Mouse (Mus musculus) midbrain, embryonic 10.5 days (tissue): ENCODE results near the gene Endog. TPM values are rescaled to one million over a fixed set of nuclear protein-coding genes. Genes with fewer than 3 reads are reported as not detected.
A peak's percentile ranks its signal among the peaks of the same experiment; 100 is the strongest.
"Not testable (repeated sequence)": the region's sequence is repeated elsewhere in the genome, so short reads cannot be mapped to it uniquely, and the experiment has no call there.

Experiments used
- DNase-seq: peaks from one replicate; pipeline ENCODE4 v3.0.0-alpha.2; 2017; ENCODE audit warnings: low spot score
- H3K27ac ChIP-seq: fragments of 300-500 bp; sonication (generic); replicated peaks from 2 replicates; pipeline ENCODE4 v1.5.1; 2016; ENCODE audit warnings: mild to moderate bottlenecking
- H3K27me3 ChIP-seq: fragments of 300-500 bp; sonication (generic); 2 replicates; pipeline ENCODE4 v1.6.1; 2016; ENCODE audit warnings: low read depth, mild to moderate bottlenecking; ENCODE audit not compliant: poor library complexity, severe bottlenecking
- H3K36me3 ChIP-seq: fragments of 300-500 bp; sonication (generic); 2 replicates; pipeline ENCODE4 v1.6.1; 2016; ENCODE audit warnings: mild to moderate bottlenecking, moderate library complexity
- H3K4me1 ChIP-seq: fragments of 300-500 bp; sonication (generic); 2 replicates; pipeline ENCODE4 v1.6.1; 2016
- H3K4me3 ChIP-seq: fragments of 300-500 bp; sonication (generic); 2 replicates; pipeline ENCODE4 v1.5.1; 2016; ENCODE audit warnings: mild to moderate bottlenecking, moderate library complexity
- H3K9me3 ChIP-seq: fragments of 300-500 bp; sonication (generic); replicated peaks from 2 replicates; pipeline ENCODE4 v1.6.1; 2016; ENCODE audit warnings: mild to moderate bottlenecking
- WGBS: fragments of 180-500 bp; shearing (Covaris S2); methylation state at CpG from one replicate; pipeline ENCODE4 v1.1.7; 2016; 5-methylcytosine and 5-hydroxymethylcytosine counted together
- polyA plus RNA-seq: library from polyadenylated mRNA; unstranded; fragments of >200 nt; fragmentation: Nextera tagmentation; extraction: Ambion mirVana; gene quantifications from 2 replicates; pipeline ENCODE4 v1.2.1, GENCODE M21; 2016

Gene Endog
- 16.9 and 18.6 TPM in 2 replicates for polyA plus RNA-seq

DNA sequence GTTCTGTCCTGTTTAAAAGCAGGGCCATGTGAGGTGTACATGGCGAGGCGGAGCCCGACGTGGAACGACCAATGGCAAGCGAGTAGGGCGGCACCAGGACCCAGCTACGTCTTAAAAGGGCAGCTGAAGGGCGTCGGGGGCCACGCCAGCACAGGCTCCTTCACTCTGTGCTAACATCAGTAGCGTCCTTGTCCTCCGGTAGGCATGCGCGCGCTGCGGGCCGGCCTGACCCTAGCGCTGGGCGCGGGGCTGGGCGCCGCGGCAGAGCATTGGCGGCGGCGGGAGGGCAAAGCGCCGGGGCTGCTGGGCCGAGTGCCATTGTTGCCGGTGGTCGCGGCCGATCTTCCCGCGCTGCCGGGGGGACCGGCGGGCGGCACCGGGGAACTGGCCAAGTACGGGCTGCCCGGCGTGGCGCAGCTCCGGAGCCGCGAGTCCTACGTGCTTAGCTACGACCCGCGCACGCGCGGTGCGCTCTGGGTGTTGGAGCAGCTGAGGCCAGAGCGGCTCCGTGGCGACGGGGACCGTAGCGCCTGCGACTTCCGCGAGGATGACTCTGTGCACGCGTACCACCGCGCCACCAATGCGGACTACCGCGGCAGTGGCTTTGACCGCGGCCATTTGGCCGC, at the start of gene Endog:
Gene Endog (plus strand): TSS at position 123 of the 626 bp plus-strand sequence.
- under 1% methylated on average over 75 of the region's 75 CpGs for WGBS
- Histone ChIP-seq H3K4me1 (peaks cover 23% of the 10 kb centered on the region), H3K9me3 (peaks cover 18% of the 10 kb centered on the region), H3K27ac (peak within 1 kb of the TSS; percentile 93), H3K27me3 (peaks cover 13% of the 10 kb centered on the region), H3K4me3 (peak within 1 kb of the TSS; percentile 81), H3K36me3 (peaks cover 44% of the 10 kb centered on the region)
- peak; percentile 88 for DNase-seq

DNA sequence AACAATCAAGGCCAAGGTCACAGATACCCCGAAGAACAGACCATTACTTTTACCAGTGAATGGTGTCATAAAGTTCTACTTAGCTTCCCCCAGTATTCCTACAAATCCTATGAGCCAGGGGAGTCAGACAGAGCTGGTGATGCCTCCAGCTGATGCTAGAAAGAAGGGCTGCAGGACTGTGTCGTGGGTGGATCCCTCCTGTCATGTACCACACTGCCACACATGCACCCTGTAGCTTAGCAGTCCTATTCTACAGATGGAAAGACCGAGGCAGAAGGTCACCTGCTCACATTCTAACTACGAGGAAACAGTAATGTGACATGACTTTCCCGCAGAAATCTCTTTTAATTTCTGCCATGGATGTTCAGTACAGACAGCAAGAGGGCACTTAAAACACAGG, 48.5 kb upstream of the Endog start:
- 87% methylated on average over 5 of the region's 5 CpGs for WGBS

DNA sequence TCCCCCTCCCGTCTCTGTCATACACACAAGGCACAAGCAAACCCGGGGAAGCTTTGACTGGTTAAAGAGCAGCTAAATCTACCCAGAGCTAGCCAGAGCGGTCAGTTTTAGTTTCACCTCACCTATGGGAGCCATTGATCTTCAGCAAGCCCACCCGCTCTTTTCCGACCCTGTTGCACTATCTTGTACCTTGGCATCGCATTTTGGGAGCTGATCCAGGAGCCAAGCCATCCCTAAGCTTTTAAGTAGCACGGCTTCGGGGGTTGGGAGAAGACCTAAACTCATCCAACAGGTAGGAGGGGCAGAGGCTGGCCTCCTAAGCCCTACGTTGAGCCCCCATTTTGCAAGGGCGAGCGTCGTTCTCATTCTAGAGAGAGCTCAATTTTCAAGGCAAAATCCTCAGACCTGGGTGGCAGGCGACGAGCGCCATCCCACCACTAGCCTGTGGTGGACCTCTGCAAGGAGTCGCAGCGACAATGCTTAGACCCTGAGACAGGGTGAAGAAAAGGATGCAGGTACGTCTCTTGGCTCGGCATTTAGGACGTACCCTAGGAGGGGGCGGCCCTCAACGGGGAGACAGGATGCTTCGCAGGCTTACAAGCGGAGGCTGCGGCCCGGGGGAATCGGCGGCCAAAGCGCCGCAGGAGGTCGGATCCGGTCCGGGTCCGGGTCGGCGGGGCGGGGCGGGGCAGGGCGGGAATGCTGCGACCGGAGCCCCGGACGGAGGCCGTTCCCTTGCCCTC, 47.4 kb upstream of the Endog start:
- peak overlapping the region; percentile 94 for H3K4me3 ChIP-seq
- DNase-seq = no peak
- H3K9me3 ChIP-seq = no peaks in the 10 kb centered on the region
- 1% methylated on average over 38 of the region's 44 CpGs for WGBS
- H3K27ac ChIP-seq = peak overlapping the region; percentile 92
- H3K4me1 ChIP-seq = peaks cover 41% of the 10 kb centered on the region
- no peaks in the 10 kb centered on the region for H3K27me3 ChIP-seq
- 0 out of 2 replicates have a peak, but pooled peaks cover 4% of the 10 kb centered on the region for H3K36me3 ChIP-seq

More for the DNA sequence above, 48.5 kb upstream of the Endog start:
- Histone ChIP-seq H3K27ac (no peak overlapping the region), H3K27me3 (no peaks in the 10 kb centered on the region), H3K9me3 (no peaks in the 10 kb centered on the region), H3K4me1 (peaks cover 43% of the 10 kb centered on the region), H3K36me3 (0 out of 2 replicates have a peak, but pooled peaks cover 4% of the 10 kb centered on the region), H3K4me3 (no peak overlapping the region)
- DNase-seq = no peak

DNA sequence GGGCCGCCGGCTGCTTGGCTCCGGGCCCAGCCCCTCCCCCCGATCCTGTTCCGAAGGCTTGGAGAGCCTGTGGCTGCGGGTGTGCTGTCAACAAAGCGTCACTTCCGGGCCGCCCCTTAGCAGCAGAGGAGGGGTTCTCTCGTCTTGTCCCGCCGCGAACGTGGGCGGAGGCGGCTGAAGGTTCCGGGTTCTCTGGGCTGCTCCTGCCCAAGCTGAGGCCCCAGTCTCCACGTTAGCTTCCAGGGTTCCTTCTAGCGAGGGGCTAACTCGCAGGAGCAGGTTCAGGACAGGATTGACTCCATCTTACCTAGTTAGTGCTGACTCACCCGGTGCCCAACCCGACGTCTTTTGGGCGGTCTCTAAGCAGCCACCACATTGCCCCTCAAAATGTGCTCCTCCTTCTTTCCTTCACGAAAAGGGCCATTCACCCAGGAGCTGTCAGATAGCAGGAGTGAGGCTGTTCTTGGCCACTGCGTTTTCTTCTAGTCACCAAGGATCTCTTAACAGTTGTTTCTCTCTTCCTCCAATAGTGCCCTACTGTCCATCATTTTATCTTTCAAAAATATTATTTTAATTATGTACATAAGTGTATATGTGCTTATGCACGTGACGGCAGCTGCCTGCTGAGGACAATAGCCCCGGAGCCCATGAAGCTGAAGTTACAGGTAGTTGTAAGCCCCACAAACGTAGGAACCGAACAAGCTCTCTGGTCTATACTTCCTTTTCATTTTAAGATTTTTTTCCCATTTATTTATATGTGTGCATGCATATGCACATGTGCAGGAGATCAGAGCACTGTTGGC, 46.6 kb upstream of the Endog start, which contains the start of gene Zer1:
Gene Zer1 (minus strand): TSS at position 114 of the 803 bp plus-strand sequence.
- peak within 1 kb of the TSS; percentile 92 for H3K27ac ChIP-seq
- H3K36me3 ChIP-seq = 0 out of 2 replicates have a peak, but pooled peaks cover 4% of the 10 kb centered on the region
- peak within 1 kb of the TSS; percentile 94 for H3K4me3 ChIP-seq
- H3K4me1 ChIP-seq = peaks cover 34% of the 10 kb centered on the region
- DNase-seq = peak; percentile 93
- 11% methylated on average over 31 of the region's 31 CpGs for WGBS
- no peaks in the 10 kb centered on the region for H3K9me3 ChIP-seq
- no peaks in the 10 kb centered on the region for H3K27me3 ChIP-seq

DNA sequence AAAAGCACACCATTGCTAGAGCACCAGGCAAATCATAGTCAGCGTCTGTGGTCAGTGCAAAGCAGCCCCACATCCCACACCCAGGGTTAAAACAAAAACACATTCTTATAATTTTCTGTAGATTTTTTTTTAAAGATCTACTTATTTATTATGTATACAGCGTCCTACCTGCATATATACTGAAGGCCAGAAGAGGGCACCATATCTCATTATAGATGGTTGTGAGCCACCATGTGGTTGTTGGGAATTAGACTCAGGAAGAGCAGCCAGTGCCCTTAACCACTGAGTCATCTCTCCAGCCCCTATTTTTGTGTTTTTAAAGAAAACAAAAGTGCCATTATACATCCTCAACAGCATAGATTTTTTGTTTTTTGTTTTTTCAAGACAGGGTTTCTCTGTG, 42.5 kb upstream of the Endog start:
- H3K4me3 ChIP-seq = no peak overlapping the region
- no peak for DNase-seq
- H3K36me3 ChIP-seq = no peaks in the 10 kb centered on the region
- no peak overlapping the region for H3K27ac ChIP-seq
- no peaks in the 10 kb centered on the region for H3K27me3 ChIP-seq
- WGBS = 38% methylated on average over 2 of the region's 2 CpGs
- no peaks in the 10 kb centered on the region for H3K9me3 ChIP-seq
- H3K4me1 ChIP-seq = peaks cover 24% of the 10 kb centered on the region

DNA sequence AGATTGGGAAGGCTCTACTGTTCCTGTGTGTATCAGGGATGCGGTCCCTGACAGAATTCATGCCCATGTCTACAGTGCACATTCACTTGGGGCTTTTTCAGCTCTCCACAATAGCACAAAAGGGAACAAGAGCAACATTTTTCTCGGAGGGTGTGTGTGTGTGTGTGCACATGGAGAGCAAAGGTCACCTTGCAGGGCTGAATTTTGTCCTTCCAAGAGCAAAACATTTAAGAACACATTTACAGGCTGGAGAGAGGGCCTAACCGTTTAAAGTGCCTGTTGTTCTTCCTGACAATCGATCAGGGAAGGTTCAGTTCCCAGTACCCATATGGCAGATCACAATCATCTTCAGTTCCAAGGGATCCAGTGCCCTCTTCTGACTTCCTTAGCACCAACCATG, 41.1 kb upstream of the Endog start:
- no peak for DNase-seq

DNA sequence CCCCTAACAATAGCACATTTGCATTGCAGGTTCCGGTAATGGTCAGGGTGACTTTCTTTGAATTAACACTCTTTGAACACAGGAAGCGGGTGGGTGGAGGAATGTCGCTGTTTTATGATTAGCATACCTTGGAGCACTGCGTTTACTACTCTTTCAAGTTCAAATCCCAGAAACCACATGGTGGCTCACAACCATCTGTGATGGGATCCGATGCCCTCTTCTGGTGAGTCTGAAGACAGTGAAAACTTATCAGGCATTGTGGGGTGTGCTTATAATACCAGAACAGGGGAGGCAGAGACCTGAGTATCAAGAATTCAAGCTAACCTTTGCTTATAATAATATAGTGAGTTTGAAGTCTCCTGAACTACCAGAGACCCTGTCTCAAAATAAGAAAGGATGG, 40.1 kb upstream of the Endog start:
- H3K9me3 ChIP-seq, H3K4me3 ChIP-seq, DNase-seq, H3K27me3 ChIP-seq, H3K27ac ChIP-seq: not testable (repeated sequence)
- Histone ChIP-seq H3K4me1 (peaks cover 31% of the 10 kb centered on the region), H3K36me3 (peaks cover 12% of the 10 kb centered on the region)
- WGBS = 74% methylated on average over 5 of the region's 5 CpGs

More for the DNA sequence above, 41.1 kb upstream of the Endog start:
- peaks cover under 1% of the 10 kb centered on the region for H3K36me3 ChIP-seq
- H3K27me3 ChIP-seq = no peaks in the 10 kb centered on the region
- no peak overlapping the region for H3K4me3 ChIP-seq
- no peaks in the 10 kb centered on the region for H3K9me3 ChIP-seq
- WGBS = 93% methylated on average over 4 of the region's 4 CpGs
- H3K4me1 ChIP-seq = peaks cover 25% of the 10 kb centered on the region
- no peak overlapping the region for H3K27ac ChIP-seq

DNA sequence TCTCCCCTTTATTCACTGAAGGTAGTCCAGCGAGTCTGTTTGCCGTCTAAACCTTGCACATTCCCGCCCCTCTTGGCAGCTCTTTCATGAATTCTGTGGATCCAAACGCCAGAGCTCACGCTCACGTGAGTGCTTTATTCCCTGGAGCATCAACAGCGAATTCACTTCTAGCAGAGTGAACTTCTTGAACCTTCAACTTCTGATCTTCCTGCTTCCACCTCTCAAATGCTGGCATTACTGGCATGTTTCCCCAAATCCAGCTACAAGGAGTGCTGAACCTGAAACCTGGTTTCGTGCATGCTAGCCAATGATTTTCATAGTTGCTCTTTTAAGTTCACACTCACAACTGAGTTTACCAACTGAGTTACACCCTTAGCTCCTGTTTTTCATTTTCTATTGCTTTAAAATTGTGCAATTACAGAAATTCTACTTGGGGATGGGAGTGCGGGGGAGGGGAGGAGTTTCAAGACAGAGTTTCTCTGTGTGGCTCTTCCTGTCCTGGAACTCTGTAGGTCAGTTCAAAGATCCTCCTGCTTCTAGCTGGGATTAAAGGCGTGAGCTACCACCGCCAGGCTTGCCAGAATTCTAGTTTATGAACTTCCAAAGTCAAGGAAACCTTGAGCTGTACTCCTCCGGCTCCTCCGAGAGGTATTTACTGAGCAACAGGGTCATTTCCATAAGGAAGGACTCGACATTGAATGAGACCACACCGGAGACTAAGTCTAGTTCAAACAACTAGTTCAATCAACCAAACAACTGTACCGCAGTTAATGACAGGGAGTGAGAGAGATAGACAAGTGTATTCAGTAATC, 38.3 kb upstream of the Endog start:
- Histone ChIP-seq H3K27me3 (no peaks in the 10 kb centered on the region), H3K27ac (peak overlapping the region; percentile 90), H3K36me3 (peaks cover 29% of the 10 kb centered on the region), H3K9me3 (no peaks in the 10 kb centered on the region), H3K4me1 (peaks cover 34% of the 10 kb centered on the region), H3K4me3 (peak overlapping the region; percentile 97)
- WGBS = 28% methylated on average over 16 of the region's 16 CpGs
- DNase-seq = no peak

DNA sequence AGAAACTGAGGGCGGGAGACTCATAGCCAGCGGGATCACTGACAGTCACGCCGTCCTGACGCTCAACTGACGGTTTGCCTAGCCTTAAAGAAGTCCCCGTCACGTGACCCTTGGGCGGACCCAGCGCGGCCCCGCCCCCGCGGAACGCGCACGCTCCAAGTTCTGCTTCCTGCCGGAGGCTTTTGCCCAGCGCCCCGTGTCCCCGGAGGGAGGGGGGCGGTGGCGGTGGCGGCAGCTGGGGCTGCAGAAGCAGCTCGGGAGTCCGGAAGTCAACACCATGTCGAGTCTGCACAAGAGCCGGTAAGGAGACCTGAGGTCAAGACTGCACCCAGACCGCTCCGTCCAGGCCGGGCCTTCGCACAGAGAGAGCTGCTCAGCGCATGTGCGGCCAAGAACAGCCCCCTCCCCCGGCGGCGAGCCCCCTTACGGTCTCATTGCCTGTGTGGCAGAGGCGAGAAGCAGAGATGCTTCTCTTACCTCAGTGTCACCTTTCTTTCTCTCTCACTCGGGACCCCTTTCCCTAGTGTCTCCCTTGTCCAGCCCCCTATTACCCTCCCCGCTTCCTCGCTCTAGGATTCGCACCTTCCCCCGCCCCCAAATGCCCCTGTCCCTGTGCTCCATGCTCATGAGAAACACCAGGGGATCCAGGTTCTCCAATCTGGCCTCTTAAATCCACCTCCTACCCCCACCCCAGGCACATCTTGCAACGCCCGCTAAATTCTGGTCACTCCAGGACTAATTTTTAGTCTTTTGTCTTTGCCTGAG, 37.5 kb upstream of the Endog start, which contains the start of gene Tbc1d13:
Gene Tbc1d13 (plus strand): TSS at position 134 of the 765 bp plus-strand sequence.
- no peaks in the 10 kb centered on the region for H3K27me3 ChIP-seq
- WGBS = under 1% methylated on average over 46 of the region's 46 CpGs
- H3K36me3 ChIP-seq = peaks cover 36% of the 10 kb centered on the region
- H3K4me3 ChIP-seq = peak within 1 kb of the TSS; percentile 97
- H3K4me1 ChIP-seq = peaks cover 34% of the 10 kb centered on the region
- H3K27ac ChIP-seq = peak within 1 kb of the TSS; percentile 90
- H3K9me3 ChIP-seq = no peaks in the 10 kb centered on the region
- DNase-seq = peak; percentile 97

DNA sequence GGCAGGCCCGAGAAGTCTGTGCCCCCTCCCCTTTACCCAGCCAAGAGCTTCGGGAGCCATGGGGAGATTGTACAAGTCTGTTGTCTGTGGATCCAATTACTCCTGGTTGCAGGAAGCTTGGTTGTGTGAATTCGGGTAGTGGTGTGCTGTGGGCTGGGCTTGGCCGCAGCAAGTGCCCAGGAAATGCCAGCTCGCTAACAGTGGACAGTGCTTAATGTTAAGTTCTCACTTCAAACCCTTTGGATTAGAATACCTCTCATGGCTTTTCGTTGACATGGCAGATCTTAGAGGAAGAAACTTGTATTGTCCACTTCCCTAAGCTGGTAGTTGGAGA, 36.9 kb upstream of the Endog start:
- Histone ChIP-seq H3K4me3 (peak overlapping the region; percentile 97), H3K36me3 (peaks cover 39% of the 10 kb centered on the region), H3K4me1 (peaks cover 34% of the 10 kb centered on the region), H3K27ac (peak overlapping the region; percentile 90), H3K9me3 (no peaks in the 10 kb centered on the region), H3K27me3 (no peaks in the 10 kb centered on the region)
- 32% methylated on average over 6 of the region's 6 CpGs for WGBS
- DNase-seq = no peak

DNA sequence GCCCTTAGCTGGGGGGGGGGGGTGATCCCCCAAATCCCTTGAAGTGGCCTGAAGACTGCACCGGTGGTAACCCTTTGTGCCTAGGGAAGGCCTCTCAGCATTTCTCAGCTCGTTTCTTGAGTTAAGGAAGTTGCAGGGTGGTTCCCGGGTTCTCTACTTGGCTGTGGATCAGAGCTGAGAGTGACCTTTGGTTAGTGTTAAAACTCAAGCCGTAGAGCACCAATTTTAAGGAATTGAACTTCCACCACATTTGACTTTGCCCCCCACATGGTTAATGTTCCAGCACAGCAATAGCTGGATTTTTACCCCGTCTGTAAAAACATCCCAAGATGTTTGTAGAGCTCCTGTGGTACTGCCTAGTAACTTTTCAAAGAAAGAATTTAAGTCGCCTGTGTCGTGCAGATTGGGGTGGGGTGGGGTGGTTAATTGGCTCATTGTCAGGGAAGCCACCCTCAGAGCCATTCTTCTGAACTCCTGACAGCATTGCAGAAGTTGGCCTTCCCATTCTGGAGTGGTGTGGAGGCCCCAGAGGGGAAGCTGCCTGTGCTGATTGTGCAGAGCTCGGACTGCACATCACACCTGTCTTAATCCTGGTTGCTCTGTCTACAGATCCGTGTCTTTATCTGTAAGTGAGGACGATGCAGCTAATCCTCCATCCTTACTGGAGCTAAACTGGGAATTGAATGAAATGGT, 36.2 kb upstream of the Endog start:
- Histone ChIP-seq H3K9me3 (no peaks in the 10 kb centered on the region), H3K4me3 (peak overlapping the region; percentile 97), H3K27ac (peak overlapping the region; percentile 90; the same call in 1 of the 2 replicates), H3K4me1 (peaks cover 34% of the 10 kb centered on the region), H3K36me3 (peaks cover 41% of the 10 kb centered on the region), H3K27me3 (no peaks in the 10 kb centered on the region)
- WGBS = 66% methylated on average over 10 of the region's 10 CpGs
- no peak for DNase-seq
